Mouse (Mus musculus) kidney, postnatal 25 days (tissue): ENCODE results near the gene Emx1.

Experiments used
- DNase-seq, 2 experiments: peaks; one replicate each; pipeline ENCODE4 v3.0.0; 2021; ENCODE audit warnings: mixed read lengths in 2 of 2

Emx1 gene

GRCm38 (mm10) chr6:85189911-85190591 is 2.8 kb downstream of the Emx1 start:
- DNase-seq = peak in 1 of 2 experiments; percentile 20

GRCm38 (mm10) chr6:85190671-85191070 is 3.4 kb downstream of the Emx1 start:
- no peak for DNase-seq

- DNase-seq = no peak
Measured at GRCm38 (mm10) chr6:85191751-85192440, 4.7 kb downstream of the Emx1 start.

- no peak for DNase-seq
Measured at GRCm38 (mm10) chr6:85193381-85194318, 6.4 kb downstream of the Emx1 start.

GRCm38 (mm10) chr6:85197951-85198350 is 10.7 kb downstream of the Emx1 start:
- peak; percentile 61 to 70 for DNase-seq

GRCm38 (mm10) chr6:85206182-85206938 is 19.1 kb downstream of the Emx1 start:
- DNase-seq = no peak

- no peak for DNase-seq
Measured at GRCm38 (mm10) chr6:85206939-85207285, 19.7 kb downstream of the Emx1 start.

GRCm38 (mm10) chr6:85207345-85207744 is 20.1 kb downstream of the Emx1 start:
- peak in 1 of 2 experiments; percentile 65 for DNase-seq

DNA sequence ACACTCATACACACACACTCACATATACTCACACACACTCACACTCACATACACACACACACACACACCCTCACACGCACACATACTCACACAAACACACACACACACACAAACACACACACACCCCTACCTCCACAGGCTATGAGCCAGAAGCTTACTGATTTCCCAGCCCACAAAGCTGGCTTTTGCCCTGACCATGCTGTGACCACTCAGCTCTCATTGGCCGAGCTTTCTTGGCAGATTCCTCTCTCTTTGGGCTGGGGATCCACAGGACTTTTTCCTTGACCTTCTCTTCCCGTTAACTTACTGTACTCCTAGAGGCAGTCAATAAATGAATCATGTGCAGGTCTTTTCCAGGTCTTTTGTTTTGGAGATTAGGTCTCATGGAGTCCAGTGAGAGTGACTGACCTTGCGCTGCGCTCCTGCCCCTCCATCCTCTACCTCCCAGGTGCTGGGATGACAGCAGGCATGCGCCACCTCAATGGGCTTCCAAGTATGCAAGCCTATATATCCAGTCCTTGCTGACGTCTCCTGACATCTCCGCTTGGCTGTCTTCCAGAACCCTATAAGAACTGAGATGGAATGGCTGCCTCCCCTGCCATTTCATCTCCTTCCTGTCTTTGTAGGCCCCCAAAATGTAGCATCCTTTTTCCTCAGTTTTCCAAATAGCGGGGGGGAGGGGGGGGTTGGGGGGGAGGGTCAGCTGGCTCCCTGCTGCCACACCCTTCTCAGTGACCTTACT is 22.2 kb downstream of the Emx1 start:
- DNase-seq = peak; percentile 65 to 88

- DNase-seq = peak; percentile 58 to 80
Measured at GRCm38 (mm10) chr6:85210686-85211085, 23.4 kb downstream of the Emx1 start.

- DNase-seq = no peak
Measured at GRCm38 (mm10) chr6:85218251-85218650, 31.0 kb downstream of the Emx1 start.

- no peak for DNase-seq
Measured at GRCm38 (mm10) chr6:85218684-85219445, 31.6 kb downstream of the Emx1 start.

DNA sequence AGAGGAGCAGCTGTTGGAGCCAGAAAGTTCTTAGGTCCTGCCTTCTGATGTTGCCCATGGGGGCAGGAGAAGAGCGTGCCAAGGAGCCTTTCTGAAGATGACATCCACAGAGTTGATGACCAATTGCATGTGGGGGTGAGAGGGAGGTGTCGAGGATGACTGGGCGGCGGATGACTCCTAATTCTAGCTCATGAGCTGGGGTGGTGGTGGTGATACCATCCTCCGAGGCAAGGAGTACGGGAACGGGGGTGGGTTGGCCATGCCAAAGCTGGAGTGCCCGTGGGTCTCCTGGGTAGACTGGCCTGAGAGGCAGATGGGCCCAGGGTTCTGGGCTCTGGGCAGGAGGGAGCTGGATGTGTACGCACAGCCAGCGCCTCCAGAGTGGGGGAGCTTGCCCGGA is 32.5 kb downstream of the Emx1 start:
- DNase-seq = no peak

- DNase-seq = no peak
Measured at GRCm38 (mm10) chr6:85220917-85221316, 33.7 kb downstream of the Emx1 start.

DNA sequence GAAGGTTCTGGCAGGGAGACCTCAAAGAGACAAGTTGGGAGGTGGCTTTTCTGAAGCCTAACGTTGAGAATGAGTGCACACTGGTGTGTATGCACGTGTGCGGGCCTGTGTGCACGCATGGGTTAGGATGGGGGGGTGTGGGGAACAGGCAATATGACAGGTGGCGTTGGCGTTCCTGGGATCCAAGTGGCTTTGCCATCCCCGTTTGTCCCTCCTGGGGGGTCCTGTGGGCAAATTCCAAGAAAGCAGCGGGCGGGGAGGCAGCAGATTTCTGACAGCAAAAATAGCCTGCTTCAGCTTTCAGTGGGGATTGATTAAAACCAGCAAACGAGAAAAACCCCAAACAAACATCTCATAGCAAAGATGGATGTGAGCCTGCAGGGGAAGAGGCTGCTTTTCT is 35.3 kb downstream of the Emx1 start:
- no peak for DNase-seq

DNA sequence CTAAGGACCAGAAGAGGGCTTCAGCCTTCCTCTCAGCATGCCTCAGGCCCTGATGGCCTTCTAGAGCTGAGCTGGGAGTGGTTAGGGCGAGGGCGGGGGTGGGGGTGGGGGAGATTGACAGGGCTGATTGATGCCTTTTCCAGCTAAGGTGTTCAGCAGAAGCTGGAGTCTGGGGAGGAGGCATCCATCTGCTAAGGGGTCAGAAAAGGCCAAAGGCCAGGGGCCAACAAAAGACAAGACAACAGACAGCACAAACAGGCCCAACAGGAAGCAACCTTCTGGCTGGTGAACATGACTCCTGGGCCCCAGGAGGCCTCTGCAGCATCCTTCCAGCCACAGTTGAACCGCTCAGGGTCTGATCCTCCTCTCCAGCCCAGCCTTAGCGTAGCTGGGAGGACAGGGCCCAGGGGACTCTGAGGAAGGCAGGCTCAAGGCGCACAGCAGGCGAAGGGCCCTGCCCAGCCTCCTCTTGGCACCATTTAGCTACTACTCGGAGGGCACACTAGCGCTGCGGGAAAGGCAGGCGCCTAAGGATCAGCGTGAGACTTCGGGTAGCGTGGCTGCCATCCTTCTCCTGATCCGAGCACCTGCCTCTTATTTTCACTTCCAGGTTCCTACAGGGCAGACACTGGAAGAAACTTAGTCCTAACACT is 36.4 kb downstream of the Emx1 start:
- DNase-seq = peak in 1 of 2 experiments; percentile 40

DNA sequence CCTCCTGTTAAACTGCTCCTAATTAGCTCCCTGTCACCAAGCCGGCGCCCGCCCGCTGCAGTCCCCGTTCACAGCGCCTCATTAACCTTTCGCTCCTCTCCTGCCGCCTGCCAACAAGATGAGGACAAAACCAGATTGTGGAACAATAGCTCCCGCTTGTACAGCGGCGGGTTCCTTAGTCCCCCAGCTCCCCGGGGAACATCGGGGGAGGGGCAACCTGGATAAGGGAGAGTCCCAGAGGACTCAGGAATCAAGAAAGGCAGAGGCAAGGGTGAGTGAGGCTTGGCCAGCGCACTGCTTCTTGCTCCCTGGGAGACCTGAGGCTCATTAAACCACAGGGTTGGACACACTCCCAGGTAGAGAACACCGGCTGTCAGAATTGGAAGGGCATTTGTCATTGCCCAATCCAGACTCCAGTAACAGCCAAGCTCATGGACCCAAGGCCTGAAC is 37.2 kb downstream of the Emx1 start:
- DNase-seq = peak; percentile 47 to 82

- no peak for DNase-seq
Measured at GRCm38 (mm10) chr6:85226570-85226969, 39.3 kb downstream of the Emx1 start.

GRCm38 (mm10) chr6:85227520-85227919 is 40.3 kb downstream of the Emx1 start:
- DNase-seq = peak in 1 of 2 experiments; percentile 51

DNA sequence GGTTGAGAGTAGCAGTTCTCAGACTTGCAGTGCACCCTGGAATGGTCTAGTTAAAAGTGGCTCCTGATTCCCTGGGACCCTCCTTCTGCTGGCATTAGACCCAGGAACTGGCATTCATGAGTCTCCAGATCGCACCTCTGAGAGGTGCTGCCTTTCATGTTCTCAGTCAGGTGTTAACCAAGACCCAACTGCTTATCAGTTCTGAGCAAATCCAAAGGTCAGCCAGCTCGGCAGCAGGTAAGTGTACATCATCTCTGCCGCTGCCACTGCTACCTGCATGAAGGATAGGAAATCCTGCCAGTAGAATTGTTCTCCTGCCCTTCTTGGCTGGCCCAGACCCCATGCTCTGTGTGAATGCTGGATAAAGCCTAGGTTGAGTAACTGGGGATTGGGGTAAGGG is 43.5 kb downstream of the Emx1 start:
- no peak for DNase-seq
